Mouse (Mus musculus): Measurements from ENCODE around the gene Atcay.
"Not testable (repeated sequence)": the region's sequence is repeated elsewhere in the genome, so short reads cannot be mapped to it uniquely, and the experiment has no call there.

Gene Atcay

DNA sequence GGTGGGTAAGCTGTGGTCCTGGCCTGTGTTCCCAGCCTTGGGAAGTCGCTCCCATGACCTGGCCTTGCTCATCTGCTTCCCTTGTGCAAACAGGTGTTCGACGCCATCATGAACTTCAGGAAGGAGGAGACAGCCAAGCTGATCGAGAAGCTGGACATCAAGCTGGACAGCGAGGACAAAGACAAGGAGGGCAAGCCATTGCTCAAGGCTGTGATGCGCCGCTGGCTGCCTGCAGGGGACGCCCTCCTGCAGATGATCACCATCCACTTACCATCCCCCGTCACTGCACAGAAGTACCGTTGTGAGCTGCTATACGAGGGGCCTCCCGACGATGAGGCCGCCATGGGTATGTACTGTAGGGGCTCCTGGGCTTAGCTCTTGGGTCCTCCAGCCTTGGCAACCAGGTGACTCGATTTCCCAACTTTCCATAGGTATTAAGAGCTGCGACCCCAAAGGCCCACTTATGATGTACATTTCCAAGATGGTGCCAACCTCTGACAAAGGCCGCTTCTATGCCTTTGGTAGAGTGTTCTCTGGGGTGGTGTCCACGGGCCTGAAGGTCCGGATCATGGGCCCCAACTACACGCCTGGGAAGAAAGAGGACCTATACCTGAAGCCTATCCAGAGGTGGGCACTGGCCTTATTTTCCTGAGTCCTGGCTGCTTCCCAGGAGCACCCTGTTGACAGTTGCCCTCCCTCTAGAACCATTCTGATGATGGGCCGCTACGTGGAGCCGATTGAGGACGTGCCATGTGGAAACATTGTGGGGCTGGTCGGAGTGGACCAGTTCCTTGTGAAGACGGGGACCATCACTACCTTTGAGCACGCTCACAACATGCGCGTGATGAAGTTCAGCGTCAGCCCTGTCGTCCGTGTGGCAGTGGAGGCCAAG lies 50.9 kb downstream of the Atcay start:
- DNase-seq (ENCODE audit: low spot score) = no peak

DNA sequence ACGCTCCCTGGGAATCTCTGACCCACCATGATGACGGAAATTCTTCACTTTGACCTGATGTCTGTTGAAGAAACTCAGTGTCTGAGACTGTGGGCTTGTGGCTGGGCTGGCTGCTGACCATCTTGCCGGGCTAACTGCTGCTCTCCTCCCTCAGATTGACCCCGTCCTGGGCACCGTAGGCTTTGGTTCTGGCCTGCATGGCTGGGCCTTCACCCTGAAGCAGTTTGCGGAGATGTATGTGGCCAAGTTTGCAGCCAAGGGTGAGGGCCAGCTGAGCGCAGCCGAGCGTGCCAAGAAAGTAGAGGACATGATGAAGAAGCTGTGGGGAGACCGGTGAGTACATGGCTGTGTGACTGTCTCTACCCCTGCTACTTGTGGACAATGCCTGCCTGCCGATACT lies 51.7 kb downstream of the Atcay start:
- no peak for DNase-seq (ENCODE audit: low spot score)

- DNase-seq (ENCODE audit: low spot score) = no peak
Measured at GRCm38 (mm10) chr10:81177958-81178712, 52.5 kb downstream of the Atcay start.

- DNase-seq (ENCODE audit: low spot score) = peak; percentile 53
Measured at GRCm38 (mm10) chr10:81177491-81177925, 53.1 kb downstream of the Atcay start.

DNA sequence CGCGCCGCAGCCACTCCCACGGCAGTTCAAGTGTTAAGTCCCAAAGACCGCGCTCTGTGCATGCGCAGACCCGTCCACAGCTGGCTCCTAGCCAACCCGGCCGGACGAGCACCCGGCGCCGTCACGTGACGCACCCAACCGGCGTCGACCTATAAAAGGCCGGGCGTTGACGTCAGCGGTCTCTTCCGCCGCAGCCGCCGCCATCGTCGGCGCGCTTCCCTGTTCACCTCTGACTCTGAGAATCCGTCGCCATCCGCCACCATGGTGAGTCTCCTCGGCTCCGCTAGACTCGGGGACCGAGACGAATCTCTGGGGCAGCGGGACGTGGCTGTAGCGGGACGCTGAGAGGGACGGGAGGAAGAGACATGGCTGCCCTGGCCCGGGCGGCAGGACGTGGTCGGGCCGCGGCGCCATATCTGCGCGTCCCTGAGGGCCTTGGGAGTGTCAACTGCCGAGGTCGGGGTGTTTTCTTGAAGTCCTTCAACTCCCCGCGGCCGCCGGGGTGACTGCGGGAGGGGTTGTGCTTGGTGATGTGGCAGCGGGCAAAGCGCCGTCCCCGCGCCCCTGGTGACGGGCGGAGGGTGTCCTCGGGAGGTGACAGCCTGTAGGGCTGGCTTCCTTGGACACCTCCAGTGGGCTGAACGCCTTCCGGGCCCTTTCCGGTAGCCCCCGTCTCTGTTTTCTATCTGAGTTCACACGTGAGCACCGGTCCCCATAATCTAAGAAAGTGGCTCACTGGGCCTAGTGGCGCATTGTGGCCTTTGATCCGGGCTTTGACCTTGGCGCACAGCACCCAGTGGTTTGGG lies 54.0 kb downstream of the Atcay start, which contains the start of gene Eef2:
Eef2 (plus strand) TSS at position 166 of the 806 bp plus-strand sequence.
- peak; percentile 97 for DNase-seq (ENCODE audit: low spot score)

GRCm38 (mm10) chr10:81175936-81176465 lies 54.6 kb downstream of the Atcay start:
- DNase-seq (ENCODE audit: low spot score) = no peak

GRCm38 (mm10) chr10:81175345-81175701 lies 55.3 kb downstream of the Atcay start:
- DNase-seq (ENCODE audit: low spot score) = not testable (repeated sequence)

DNA sequence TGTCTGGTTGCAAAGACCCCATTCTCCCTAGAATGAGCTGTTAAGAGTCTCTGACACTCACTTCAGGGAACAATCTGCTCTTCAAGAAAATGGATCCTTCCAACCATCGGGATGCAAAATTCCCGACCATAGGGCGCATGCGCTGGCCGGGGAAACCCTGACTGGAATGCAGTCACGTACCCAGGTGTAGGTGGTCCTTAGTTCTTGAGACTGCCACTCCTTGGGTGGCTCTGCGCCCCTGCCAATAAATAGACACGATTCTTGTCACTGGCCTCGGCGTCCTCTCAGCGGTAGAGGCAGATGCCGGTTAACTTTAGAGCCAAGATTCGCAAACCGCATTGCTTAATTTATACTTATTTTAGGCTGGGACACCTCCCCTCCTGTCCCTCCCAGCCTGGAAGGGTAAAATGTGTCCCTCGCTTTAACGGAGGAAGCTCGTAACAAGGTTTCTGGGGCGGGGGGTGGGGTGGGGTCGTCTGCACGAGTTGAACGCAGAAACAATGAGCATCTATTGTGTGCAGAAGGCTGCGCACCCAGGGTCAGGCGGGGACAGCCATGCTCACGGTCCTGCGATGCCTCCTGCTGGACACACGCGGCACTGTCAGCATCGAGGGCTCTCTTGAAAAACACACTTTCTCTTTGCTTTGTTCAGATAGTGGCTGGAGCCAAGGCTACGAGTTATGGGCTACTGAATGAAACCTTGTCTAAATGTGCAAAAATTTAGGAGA lies 55.9 kb downstream of the Atcay start:
- peak; percentile 84 for DNase-seq (ENCODE audit: low spot score)

- DNase-seq (ENCODE audit: low spot score) = peak; percentile 81
Measured at GRCm38 (mm10) chr10:81173132-81173531, 57.5 kb downstream of the Atcay start.

DNA sequence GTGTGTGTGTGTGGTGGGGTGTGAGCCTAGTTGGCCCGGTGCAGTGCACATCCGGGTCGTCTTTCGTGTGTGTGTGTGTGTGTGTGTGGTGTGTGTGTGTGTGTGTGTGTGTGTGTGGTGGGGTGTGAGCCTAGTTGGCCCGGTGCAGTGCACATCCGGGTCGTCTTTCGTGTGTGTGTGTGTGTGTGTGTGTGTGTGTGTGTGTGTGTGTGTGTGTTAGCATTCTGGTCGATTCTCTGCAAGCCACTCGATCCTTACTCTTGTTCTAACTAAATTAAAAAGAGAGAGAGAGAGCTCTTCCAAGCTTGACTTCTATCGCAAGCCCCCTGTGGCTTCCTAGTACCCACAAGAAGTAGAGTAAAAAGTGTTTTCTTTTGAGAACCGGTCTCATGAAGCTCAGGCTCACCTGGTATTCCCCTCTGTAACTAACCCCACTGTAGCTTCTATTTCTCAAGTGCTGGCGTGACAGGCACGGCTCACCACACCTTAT lies 61.2 kb downstream of the Atcay start:
- DNase-seq (ENCODE audit: low spot score) = not testable (repeated sequence)

DNA sequence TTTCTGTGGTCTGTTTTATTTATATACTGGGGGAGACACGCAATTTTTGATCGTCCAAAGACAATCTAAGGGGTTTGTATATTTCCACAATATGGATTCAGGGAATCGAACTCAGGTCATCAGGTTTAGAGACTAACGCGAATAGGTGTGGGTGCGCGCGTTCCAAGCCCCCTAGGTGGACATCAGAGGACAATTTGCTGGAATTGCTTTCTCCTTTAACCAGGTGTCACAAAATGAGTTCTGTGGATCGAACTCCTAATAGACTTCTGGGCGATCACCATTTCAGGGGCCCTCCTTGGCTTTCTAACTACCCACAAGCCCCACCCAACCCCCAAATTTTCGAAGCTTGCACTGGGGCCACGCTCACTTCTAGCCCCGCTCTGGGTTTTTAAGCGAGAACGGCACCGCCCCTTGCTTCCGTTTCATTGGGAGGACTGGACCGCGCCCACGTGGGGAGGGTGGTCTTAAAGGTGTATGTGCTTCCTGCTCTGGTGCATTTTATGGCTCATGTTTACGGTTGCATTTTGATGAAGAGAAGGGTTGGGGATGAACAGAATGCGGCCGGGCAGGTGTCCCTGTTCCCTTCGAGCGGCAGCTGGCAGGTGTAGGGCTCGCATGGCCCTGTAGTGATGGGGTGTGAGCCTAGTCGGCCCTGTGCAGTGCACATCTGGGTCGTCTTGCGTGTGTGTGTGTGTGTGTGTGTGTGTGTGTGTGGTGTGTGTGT lies 62.0 kb downstream of the Atcay start:
- DNase-seq (ENCODE audit: low spot score) = peak; percentile 83

GRCm38 (mm10) chr10:81168087-81168431 lies 62.6 kb downstream of the Atcay start:
- no peak for DNase-seq (ENCODE audit: low spot score)

DNA sequence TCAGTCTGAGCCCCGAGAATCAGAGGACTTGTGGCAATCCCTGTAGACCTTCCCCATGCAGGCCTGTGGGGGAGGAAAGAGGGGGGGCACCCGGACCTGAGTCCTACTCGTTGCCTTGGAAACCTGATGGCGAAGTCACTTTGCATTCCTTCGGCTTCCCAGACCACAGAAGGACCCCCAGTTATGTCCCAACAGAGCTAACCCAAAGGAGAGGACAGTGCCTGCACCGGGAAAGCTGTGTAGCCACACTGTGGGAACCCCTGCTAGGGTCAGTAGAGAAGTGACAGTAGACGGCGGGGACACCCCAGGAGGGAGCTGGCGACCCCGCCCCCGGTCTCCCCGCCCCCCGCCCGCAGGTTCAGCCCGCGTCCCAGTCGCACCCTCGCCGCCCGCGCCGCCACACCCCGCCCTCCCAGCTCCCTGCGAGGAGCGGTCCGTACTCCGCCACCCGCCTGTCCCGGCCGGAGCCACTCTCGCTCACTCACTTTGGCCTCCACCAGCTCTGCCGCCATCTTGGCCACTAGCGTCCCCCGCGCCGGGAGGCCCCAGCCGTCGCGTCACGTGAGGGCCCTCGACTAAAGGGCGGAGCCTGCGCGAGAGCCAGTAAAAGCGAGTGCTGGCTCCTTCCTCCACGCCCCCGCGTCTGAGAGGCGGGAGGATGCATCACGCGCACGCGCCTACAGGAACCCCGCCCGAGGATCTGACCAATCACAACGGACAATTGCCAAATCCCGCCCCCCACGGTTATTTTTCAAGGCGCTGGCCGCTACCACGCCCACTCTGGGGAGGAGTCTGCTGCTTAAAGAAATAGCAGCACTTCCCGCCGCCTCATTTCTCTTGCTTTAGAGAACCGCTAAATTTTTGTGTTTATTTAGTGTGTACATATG lies 63.2 kb downstream of the Atcay start, which contains the start of gene Pias4:
Pias4 (minus strand) TSS at position 724 of the 887 bp plus-strand sequence.
- peak; percentile 100 for DNase-seq (ENCODE audit: low spot score)

DNA sequence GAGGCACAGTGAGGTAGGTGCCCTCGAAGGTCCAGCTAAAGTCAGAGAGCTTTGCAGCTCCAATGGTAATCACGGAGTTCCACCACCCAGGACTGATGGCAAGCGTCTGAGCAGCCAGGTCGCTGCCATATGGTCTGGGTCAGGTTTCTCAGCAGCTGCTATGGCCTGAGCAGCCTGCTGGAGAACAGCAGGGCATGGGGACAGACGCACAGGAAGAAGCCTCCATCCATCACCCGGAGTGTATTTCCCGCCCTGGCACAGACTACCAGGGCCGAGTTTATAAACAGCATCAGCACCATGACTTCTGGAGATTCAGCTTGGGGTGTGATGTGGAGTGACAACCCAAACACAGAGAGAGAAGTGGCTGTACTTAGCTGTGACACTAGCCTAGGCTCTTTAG lies 65.5 kb downstream of the Atcay start:
- DNase-seq (ENCODE audit: low spot score) = no peak

DNA sequence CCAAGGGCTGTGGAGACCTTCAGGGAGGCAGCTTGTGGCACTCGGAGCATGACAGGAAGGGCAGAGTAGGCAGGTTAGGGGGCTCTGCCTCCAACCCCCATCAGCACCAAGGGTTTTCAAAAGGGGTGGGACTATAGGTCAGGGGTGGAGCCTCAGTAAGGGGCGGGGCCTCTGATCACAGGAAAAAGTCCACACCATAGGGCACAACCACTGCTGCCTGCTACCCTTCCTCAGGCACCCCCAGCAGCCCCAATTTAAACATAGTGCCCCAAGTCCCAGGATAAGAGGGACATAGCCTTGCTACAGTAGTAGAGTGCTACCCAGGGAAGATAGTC lies 68.3 kb downstream of the Atcay start:
- no peak for DNase-seq (ENCODE audit: low spot score)

- DNase-seq (ENCODE audit: low spot score) = no peak
Measured at GRCm38 (mm10) chr10:81161602-81162317, 68.9 kb downstream of the Atcay start.

- no peak for DNase-seq (ENCODE audit: low spot score)
Measured at GRCm38 (mm10) chr10:81154736-81155135, 75.9 kb downstream of the Atcay start.
